Mouse (Mus musculus) 416B (cell line): ENCODE results near the gene Chek2.
A peak's percentile ranks its signal among the peaks of the same experiment; 100 is the strongest.

ENCODE experiments used
- DNase-seq: peaks from one replicate; pipeline ENCODE4 v3.0.0; 2011; ENCODE audit warnings: low read depth

Gene Chek2

DNA sequence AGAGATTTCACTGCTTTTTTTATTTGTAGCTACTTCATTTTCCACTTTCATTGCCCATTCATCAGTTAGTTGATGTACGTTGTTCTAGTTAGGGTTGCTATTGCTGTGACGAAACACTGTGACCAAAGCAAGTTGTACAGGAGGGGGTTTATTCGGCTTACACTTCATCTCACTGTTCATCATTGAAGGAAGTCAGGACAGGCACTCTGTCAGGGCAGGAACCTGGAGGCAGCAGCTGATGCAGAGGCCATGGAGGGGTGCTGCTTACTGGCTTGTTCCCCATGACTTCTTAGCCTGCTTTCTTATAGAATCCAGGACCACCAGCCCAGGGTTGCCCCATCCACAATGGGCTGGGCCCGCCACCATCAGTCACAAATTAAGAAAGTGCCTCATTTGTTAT is 59.0 kb downstream of the Chek2 start:
- no peak for DNase-seq

DNA sequence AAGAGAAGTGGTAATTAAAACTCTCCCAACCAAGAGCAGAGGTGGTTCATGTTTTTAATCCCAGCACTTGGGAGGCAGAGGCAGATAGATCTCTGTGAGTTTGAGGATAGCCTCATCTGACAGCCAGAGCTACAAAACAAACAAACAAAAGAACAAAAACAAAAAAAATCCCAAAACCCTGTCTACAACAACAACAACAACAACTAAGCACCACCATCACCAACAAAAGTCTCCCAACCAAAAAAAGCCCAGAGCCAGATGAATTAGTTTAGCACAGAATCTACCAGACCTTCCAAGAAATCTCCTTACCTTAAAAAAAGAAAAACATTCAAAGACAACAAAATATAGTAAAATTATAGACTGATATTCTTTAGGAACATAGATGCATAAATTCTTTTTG is 60.6 kb downstream of the Chek2 start:
- no peak for DNase-seq

DNA sequence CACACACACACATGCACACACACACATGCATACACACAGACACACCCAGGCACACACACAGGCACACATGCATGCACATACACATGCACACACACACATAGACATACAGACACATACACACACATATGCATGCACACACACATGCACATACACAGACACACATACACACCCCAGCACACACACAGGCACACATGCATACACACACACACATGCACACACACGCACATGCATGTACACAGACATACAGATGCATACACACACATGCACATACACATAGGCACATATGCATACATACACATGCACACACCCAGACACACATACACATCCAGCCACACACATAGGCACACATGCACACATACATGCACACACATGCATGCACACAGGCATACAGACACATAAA is 66.9 kb downstream of the Chek2 start:
- no peak for DNase-seq

DNA sequence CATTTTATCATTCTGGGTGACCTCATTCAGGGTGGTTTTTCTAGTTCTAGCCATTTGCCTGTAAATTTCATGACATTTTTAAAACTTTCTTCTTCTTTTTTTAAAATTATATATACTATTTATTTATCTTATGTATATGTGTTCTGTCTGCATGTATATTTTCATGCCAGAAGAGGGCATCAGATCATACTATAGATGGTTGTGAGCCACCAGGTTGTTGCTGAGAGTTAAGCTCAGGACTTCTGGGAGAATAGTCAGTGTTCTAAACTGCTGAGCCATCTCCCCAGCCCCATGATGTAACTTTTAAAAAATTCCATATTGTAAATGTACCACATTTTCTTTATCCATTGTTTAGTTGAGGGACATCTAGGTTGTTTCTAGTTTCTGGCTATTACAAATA is 69.1 kb downstream of the Chek2 start:
- DNase-seq, result peak; percentile 39

DNA sequence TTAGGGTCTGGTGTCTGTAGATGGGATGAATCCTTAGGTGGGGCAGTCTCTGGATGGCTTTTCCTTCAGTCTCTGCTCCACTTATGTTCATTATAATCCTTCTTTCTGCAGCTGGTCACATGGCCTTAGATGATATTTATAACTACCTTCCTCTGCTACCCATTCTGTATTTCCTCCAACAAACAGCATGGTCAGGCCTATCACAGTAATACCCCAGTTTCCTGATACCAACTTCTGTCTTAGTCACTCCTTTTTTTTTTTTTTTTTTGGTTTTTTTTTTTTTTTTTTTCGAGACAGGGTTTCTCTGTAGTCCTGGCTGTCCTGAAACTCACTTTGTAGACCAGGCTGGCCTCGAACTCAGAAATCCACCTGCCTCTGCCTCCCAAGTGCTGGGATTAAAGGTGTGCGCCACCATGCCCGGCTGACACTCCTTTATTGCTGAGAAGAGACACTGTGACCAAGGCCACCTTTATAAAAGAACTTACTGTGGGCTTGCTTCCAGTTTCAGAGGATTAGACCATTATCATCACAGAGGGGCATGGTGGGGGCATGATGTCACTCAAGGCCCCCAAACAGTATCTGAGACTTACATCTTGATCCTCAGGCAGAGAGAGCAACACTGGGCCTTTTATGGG is 70.3 kb downstream of the Chek2 start:
- DNase-seq, result peak; percentile 50

DNA sequence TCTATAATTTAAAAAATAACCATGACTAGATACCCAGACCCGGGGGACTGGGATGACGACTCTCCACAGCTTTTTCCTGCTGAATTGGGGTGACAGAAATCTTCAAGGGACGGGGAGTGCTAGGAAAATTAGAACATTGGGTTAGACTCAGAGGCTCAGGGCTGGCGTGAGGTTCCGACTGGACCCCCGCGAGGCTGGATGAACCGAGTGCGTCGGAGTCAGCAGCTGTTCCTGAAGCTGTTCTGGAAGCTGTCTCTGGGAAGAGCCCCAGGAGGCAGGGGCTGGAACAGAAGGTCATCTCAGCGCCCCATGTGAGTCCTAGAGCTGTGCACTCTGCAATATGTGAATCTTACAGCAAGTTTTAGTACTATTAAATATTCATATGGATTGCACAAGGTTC is 75.1 kb downstream of the Chek2 start:
- DNase-seq, result no peak

DNA sequence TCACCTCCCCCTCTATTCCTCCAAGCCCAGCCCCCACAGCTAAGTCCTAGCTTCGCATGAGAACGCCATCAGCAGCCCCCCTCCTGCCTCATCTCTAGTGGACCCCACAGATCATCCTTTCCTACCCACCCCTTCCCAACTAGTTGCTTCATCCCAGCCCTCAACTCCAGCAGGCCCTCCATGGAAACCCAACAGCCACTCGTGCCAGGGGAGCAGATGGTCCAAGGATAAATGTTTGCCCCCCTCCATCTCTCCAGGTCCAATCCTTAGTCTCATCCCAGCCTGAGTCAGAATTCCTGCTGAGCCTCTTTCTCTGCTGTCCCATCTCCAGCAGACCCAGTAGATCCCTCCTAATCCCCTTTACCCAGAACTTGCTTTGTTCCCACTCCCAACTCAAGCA is 76.5 kb downstream of the Chek2 start:
- no peak for DNase-seq

DNA sequence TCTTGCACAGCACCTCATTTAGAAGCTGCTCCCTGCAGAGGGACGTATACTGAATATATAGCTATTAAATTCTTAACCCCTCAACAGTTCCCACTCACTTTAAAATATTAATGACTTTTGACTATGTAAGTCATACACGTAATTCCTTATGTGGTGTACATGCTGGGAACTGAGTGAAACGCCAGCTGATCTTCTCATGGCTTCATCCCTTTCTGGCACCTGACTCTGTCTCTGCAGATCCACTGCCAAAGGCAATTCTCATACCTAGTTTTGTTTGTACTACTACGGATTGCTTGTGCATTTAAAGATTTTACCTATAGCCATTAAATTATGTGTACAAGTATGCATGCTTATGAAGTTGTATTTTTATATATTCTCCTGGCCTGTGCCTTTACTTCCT is 79.8 kb downstream of the Chek2 start:
- DNase-seq, result no peak

DNA sequence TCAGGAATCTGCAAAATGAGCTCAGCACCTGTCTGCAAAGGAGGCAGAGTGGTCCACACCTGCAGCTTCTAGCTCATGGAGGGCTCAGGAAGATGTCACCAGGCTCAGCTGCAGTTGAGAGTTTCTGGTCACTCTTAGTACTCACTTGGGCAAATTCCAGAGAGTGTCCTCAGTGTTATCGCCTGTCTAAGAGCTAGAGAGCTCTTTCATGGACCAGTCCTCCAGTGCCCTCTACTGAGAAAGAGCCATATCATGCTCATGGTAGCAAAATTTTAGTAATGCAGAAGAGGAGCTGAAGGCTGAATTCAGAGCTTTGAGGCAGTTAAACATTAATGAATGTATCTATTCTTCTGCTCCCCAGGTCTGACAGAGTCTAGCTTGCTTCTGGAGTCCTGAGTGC is 83.6 kb downstream of the Chek2 start:
- DNase-seq, result peak; percentile 41
